Mouse (Mus musculus): ENCODE results near the gene Mrpl54. TPM values are rescaled to one million over a fixed set of nuclear protein-coding genes. Genes with fewer than 3 reads are reported as not detected.

Gene Mrpl54
- total RNA-seq, 2 experiments from 2014 or later = 93.8 to 96.6 TPM

DNA sequence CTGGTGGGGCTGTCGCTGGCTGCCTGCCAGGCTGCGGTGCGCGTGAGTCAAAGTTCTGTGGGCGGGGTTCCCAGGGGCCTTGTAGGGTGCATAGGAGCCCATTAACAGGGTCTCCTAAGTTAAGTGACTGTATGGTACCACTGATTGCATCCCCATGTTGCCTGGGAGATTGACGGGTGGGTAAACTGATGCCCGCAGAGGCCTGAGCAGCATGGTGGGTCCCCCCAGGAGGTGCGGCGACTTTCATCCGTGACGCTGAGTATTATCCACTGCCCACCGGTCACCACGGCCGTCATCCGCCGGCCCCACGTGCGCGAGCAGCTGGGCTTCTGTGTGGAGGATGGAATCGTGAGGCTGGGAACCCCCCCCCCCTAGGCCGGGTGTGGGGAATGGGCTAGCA lies 5.6 kb upstream of the Mrpl54 start:
- DNase-seq (ENCODE audit: low spot score) = no peak
- intact Hi-C loops (cut with DNase I) = no loop called here

DNA sequence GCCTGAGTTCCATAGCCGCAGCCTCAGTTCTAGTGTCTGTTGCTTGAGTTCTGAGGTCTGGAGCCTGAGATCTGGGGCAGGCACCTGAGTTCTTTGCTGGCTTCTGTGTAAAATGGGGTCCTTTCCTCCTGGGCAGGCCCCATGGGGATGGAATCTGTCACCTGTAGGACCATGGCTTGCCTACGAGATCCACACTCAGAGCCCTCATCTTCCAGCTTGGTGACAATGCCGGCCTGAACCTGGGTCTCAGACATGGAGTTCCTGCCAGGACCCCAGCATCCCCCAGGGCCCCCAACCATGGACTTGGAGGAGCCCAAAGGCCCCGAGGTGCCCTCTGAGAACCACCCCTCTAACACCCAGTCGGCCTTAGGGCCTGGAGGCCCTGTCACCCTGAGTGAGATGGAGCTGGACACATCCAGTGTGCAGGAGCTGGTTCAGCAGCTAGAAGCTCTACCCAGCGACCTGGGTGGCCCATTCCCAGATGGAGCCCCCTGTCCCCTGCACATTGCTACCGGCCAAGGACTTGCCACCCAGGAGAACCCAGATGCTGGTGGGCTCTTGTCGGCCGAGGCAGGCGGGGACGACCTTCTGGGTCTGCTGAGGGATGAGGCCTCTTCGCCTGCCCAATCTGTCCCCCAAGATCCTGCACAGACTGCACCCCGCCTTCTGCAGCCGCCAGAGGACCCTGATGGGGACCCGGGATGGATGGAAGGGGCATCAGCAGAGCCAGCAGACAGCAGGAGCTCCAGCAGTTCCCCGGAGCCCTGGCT lies 2.1 kb upstream of the Mrpl54 start:
- DNase-seq (ENCODE audit: low spot score) = no peak
- intact Hi-C loops (cut with DNase I) = no loop called here

DNA sequence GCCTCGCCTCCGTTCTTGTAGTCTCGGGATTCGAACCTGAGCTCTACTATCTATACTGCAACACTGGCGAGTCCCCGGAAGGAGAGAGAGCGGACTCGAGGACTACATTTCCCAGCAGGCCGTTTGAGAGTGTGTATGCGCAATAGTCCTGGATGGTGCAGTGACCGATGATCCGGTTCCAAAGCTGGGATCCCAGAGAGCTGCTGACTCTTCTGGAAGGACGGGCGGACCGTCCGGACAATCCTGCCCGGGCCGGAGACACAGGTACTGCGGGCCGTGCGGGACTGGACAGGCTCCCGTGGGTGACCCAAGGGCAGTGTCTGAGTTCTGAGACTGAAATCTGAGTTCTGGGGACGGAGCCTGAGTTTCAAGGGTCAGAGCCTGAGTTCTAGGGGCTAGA lies 1.3 kb upstream of the Mrpl54 start:
- intact Hi-C loops (cut with DNase I) = no loop called here
- DNase-seq (ENCODE audit: low spot score) = peak; percentile 76

DNA sequence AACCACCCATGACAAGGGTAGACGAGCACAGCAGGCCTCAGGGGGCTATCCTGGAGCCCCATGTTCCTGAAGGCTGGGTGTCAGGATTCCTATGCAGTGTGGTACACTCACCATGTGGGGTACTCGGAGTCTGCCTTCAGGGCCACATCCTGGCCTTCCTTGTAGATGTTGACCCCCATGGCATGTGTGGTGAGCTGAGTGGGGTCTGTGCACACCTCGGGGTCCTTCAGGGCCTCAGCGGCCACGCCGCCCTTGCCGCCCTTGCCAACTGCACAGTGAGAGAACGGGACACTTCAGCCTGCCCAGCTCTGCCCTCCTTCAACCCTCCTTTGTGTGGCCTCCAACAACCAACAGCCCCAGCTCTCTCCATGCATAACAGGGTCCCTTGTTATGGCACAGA lies 1.2 kb downstream of the Mrpl54 start:
- DNase-seq (ENCODE audit: low spot score) = no peak
- intact Hi-C loops (cut with DNase I) = no loop called here

DNA sequence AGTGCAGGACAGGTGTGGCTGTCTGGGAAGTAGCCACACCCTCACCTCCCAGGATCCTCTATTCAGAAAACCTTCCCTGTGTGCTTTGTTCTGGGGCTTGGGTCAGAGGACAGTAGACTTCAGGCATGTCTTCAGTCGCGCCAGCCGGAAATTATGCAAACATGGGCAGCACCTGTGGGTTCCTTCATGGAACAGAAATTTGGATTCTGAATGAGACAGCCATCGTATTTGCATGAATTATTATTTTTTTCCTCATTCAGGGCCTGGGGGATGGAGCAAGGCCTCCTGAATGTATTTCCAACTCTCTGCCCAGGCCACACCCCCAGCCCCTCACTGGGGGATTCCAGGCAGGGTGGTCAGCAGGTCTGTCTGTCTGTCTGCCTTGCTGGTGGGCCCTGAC lies 5.7 kb downstream of the Mrpl54 start:
- intact Hi-C loops (cut with DNase I) = no loop called here

GRCm38 (mm10) chr10:81259225-81259884 lies 7.4 kb downstream of the Mrpl54 start:
- no peak for DNase-seq (ENCODE audit: low spot score)
- intact Hi-C loops (cut with DNase I) = no loop called here

More for the DNA sequence above, 5.7 kb downstream of the Mrpl54 start:
- DNase-seq (ENCODE audit: low spot score) = no peak

DNA sequence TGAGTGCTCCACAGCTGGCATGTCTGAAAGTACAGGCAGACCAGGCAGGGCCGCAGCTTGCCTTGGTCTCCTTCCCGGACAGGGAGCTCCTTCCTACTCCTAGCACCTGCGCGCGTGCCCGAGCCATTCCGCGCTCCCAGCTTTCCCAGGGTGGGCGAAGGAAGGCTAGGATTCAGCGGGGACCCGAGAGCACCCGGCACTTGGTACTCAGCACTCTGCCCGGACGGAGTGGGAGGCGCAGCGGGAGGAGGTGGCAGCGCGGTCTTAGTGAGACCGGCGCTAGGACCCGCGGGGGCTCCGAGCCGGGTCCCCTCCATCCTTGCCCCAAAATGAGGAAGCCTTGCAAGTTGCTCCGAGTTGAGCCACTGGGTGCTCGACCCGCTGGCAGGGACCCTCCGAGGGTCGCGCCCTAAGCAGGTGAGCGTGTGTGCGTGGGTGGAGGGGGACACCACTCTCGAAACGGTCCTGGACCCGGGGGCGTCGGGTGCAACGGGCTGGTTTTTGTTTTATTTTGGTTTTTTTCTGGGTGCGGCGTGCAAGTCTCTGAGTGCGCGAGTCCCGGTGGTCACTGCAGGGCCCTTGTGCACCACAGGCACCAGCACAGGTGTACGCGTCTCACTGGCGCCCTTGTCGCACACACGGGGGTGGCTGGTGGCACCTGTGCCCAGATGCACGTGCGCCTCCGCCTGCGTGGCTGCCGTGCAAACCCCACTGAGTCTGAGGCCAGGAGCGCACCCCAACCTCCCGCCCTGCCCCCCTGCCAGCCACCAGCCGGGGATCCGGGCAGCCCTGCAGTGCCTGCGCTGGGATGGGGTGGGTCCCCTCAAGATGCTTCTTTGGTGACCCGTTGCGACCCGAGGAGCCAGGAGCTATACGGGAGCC lies 9.3 kb downstream of the Mrpl54 start:
- intact Hi-C loops (cut with DNase I) = no loop called here
- DNase-seq (ENCODE audit: low spot score) = no peak

DNA sequence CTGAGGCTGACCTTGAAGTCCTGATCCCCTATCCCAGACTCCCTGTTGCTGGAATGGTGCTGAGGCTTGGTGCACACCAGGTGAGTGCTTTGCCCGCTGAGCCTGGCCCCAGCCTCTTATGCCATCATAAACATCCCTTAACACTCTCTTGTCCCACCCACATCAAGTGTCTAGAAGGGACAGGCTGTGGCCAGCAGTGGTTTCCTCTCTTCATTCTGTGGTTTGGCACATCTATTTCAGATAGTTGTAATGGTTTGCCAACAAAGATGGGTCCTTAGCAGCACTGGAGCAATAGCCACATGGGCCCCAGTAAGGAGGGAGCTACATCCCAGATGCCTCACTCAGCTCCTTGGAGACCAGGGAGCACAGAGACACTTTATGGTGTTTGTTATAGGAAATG lies 11.8 kb downstream of the Mrpl54 start:
- intact Hi-C loops (cut with DNase I) = no loop called here
- DNase-seq (ENCODE audit: low spot score) = no peak

DNA sequence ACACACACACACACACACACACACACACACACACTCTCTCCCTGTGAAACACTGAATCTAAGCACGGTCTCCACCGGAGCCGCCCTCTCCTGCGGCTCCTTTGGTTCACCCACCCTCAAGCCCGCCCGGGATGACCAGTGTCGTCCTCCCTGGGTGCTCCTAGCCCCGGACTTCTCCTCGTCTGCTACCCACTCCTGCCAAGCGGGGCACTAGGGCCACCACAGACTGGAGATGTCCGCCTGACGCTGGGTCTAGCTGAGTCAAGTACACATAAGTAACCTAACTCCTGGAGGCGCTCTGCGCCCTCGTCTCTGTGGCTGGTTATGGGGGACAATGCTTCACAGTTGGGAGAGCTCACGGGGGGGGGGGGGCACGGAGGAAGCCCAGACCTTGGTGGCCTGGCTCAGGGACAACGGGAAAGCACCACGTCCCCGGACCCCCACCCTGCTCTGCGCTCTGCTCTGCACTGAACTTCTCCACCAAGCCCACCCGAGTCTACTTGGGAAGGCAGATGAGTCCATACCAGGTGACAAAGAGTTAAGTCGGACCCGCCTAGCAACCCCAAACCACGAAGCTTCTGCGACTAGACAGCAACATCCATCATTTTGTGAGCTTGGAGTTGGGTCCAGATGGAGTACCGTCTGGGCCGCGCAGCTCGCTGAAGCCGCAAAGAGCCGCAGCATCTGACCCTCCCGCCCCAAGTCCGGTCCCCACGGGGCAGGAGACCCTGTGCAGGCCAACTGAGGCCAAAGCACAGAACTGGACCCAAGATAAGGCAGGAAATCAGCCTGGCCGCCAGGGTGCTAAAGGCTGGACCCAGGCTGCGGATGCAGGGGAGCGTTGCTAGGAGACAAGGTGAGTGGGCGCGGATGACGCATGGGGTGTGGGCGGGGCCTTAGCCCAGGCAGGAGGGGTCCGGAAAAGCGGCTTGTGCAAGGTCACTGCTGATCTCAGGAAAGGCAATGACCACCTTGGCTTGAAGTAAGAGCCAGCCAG lies 14.0 kb downstream of the Mrpl54 start, which contains the start of gene Matk:
Gene Matk (plus strand): TSS at position 512 of the 996 bp plus-strand sequence.
- intact Hi-C loops (cut with DNase I) = no loop called here
- no peak for DNase-seq (ENCODE audit: low spot score)

- DNase-seq (ENCODE audit: low spot score) = no peak
- intact Hi-C loops (cut with DNase I) = no loop called here
Measured at GRCm38 (mm10) chr10:81249442-81249841, 17.3 kb downstream of the Mrpl54 start.

GRCm38 (mm10) chr10:81247804-81248203 lies 18.9 kb downstream of the Mrpl54 start:
- no peak for DNase-seq (ENCODE audit: low spot score)
- intact Hi-C loops (cut with DNase I) = no loop called here

DNA sequence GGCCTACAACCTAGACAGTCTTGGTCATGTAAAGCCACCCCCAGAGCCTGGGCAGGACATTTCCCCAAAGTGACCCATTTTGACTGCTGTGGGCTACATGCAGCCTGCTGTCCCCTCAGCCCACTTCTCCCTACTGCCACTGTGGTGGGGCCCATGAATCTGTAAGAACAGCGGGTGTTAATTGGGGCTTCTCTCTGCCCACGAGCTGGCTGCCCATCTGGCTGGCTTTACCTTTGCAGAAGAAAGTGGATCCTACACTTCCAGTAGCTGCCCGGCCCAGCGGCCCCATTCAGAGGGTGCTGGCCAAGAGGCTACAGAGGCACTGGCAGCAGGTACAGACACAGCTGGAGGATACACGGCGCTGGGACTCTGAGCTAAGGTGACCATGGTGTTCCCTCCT lies 21.6 kb downstream of the Mrpl54 start:
- no peak for DNase-seq (ENCODE audit: low spot score)
- intact Hi-C loops (cut with DNase I) = no loop called here

- no peak for DNase-seq (ENCODE audit: low spot score)
- intact Hi-C loops (cut with DNase I) = no loop called here
Measured at GRCm38 (mm10) chr10:81244595-81244994, 22.1 kb downstream of the Mrpl54 start.

DNA sequence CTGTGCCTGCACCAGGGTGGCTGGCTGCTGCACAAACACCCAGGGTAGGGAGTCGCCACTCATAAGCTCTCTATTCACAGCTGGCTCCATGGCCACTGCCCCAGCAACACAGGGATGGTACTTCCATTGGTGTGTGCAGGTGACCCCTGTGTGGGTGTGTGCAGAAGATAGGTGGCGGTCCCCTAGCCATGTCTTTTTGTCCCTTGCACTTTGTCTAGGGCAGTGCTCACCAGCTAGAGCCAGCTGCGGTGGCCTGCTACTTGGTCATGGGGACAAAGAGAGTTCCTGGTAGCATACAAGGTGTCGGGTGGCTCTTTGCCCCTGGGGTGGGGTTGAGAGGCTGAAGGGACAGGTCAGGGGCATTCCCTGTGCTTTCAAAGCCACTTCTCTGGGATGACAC lies 22.6 kb downstream of the Mrpl54 start:
- intact Hi-C loops (cut with DNase I) = no loop called here
- no peak for DNase-seq (ENCODE audit: low spot score)

DNA sequence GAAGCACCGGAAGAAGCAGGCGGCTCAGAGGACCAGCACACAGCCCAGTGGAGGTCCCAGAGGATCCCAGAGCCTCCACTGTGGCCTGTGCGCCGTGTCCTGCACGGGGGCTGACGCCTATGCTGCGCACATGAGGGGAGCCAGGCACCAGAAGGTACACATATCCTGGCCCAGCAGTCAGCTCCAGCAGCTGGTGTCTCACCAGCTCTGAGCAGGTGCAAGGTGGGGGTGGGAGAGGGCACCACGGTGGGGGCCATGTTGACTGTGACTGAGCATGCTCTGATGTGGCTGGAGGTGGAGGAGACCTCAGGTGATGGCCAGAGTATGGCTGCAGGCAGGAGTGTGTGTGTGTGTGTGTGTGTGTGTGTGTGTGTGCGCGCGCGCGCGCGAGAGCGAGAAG lies 24.7 kb downstream of the Mrpl54 start:
- intact Hi-C loops (cut with DNase I) = no loop called here
- no peak for DNase-seq (ENCODE audit: low spot score)

DNA sequence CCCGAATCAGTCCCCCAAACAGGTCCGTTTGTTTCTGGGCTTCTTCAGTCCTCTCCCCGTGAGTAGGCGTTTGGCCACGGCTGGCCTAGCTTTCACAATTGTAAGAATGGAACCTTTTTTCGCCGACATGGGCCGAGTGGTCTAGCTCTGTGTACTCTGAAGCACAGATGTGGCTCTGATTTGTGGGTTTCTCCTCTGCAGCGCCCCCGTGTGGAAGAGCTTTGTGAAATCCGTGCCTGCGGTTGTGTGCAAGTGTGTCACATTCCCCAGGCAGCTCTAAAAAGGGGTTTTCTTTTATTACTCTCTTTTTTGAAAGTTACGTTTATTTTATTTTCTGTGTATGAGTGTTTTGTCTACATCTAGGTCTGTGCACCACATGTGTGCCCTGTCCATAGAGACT lies 25.9 kb downstream of the Mrpl54 start:
- intact Hi-C loops (cut with DNase I) = no loop called here

DNA sequence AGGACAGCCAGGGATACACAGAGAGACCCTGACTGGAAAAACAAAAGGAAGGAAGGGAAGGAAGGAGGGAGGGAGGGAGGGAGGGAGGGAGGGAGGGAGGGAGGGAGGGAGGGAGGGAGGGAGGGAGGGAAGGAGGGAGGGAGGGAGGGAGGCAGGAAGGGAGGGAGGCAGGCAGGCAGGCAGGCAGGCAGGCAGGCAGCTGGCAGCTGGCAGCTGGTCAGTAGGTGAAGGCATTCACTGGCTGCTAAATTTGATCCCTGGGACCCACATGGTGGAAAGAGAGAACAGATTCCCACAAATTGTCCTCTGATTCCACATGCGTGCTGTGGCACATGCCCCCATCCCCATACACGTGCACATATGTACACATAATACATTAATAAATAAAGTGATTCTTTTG lies 28.1 kb downstream of the Mrpl54 start:
- intact Hi-C loops (cut with DNase I) = no loop called here
- no peak for DNase-seq (ENCODE audit: low spot score)

More for the DNA sequence above, 25.9 kb downstream of the Mrpl54 start:
- no peak for DNase-seq (ENCODE audit: low spot score)

- intact Hi-C loops (cut with DNase I) = no loop called here
- no peak for DNase-seq (ENCODE audit: low spot score)
Measured at GRCm38 (mm10) chr10:81236471-81237268, 30.1 kb downstream of the Mrpl54 start.

DNA sequence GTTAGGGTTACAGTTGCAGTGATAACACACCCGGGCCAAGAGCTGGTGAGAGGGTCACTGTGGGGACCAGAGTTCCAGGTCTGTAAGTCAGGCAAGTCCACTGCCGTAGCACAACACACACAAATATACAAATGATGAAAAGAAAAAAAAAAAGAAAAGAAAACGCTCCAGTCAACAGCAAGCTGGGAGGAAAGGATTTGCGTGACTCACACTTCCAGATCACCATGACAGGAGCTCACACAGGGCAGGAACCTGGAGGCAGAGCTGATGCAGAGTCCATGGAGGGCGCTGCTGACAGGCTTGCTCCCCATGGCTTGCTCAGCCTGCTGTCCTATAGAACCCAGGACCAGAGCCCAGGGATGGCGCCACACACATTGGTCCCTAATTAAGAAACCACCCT lies 32.5 kb downstream of the Mrpl54 start:
- intact Hi-C loops (cut with DNase I) = no loop called here
- no peak for DNase-seq (ENCODE audit: low spot score)

Measured in heart, postnatal 25 days (tissue).